Mouse (Mus musculus): ENCODE results near the gene Slc22a20. TPM values are rescaled to one million over a fixed set of nuclear protein-coding genes. Genes with fewer than 3 reads are reported as not detected.

Slc22a20 gene
- polyA plus RNA-seq, 1 experiment: not detected

DNA sequence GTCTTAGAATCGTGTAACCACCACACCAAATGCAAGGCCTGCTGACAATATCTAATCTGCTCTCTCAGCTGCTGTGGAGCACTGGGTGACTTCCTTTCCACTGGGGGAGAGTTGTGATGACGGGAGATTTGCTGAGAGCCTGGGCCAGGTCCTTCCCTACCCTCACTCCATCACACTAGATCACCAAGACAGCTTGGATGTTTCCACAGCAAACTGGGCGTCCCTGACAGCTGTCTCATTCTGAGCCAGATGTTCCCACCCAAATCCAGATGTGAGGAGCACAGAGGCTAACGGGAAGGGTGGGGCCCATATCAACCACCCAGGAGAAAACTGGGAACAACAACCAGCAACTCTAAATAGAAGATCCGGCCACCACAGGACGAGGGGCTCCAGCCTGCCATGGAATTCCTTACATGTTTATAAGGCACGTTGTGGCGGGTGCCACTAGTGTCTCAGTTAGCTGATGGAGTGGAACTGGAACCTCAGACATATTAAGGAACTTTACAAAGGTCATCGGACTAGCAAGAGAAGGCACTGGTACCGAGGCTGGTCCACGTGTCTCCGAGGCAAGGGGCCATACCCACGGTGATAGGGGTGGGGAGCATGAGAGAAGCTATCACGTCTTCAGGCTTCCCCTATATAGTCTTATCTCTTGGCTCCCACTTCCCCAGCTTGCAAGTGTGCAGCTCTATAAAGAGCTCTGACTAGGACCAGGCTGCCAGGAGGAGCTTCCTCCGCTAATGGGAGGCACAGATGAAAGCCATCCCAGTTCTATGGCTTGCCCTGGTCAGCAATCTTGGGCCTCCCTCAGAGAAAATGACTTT lies 63.6 kb downstream of the Slc22a20 start:
- TF ChIP-seq POLR2A (IDR thresholded peaks at IDR 0.05; ENCODE audit: borderline replicate concordance, insufficient read depth, low read length) (no peak), CTCF (IDR thresholded peaks at IDR 0.05; ENCODE audit: borderline replicate concordance, insufficient read depth, low read depth, low read length) (no peak)
- DNase-seq: no peak
- Histone ChIP-seq H3K4me3 (replicated peaks; ENCODE audit: insufficient read depth, low read depth, low read length) (no peak overlapping the region), H3K27me3 (ENCODE audit: control insufficient read depth, insufficient read depth, low read length) (no peaks in the 10 kb centered on the region), H3K4me1 (ENCODE audit: control insufficient read depth, insufficient read depth, low read length) (peaks cover 5% of the 10 kb centered on the region; the same call in 1 of the 2 replicates), H3K27ac (ENCODE audit: insufficient read depth, low read length) (no peak overlapping the region)
- 78% methylated on average over 15 of the region's 15 CpGs for WGBS

GRCm38 (mm10) chr19:5921715-5922114 lies 64.2 kb downstream of the Slc22a20 start:
- Histone ChIP-seq H3K4me1 (ENCODE audit: control insufficient read depth, insufficient read depth, low read length) (peaks cover 5% of the 10 kb centered on the region; the same call in 1 of the 2 replicates), H3K27me3 (ENCODE audit: control insufficient read depth, insufficient read depth, low read length) (no peaks in the 10 kb centered on the region), H3K27ac (ENCODE audit: insufficient read depth, low read length) (no peak overlapping the region), H3K4me3 (replicated peaks; ENCODE audit: insufficient read depth, low read depth, low read length) (no peak overlapping the region)
- TF ChIP-seq POLR2A (IDR thresholded peaks at IDR 0.05; ENCODE audit: borderline replicate concordance, insufficient read depth, low read length) (no peak), CTCF (IDR thresholded peaks at IDR 0.05; ENCODE audit: borderline replicate concordance, insufficient read depth, low read depth, low read length) (no peak)
- 26% methylated on average over 9 of the region's 9 CpGs for WGBS
- DNase-seq: no peak

Other genes with a start within 250 kb of the Slc22a20 start
- 165 and 175 TPM in 2 replicates for gene Ltbp3, start 245.2 kb downstream of the Slc22a20 start, polyA plus RNA-seq (2012; rRNA removed)
- 158 and 170 TPM in 2 replicates for gene Scyl1, start 214.7 kb downstream of the Slc22a20 start, polyA plus RNA-seq (2012; rRNA removed)
- 23.4 and 28.3 TPM in 2 replicates for gene Frmd8, start 110.9 kb downstream of the Slc22a20 start, polyA plus RNA-seq (2012; rRNA removed)
- gene Slc25a45, start 108.3 kb downstream of the Slc22a20 start, polyA plus RNA-seq (2012; rRNA removed): 4.3 and 5.0 TPM in 2 replicates
- 5.1 and 5.6 TPM in 2 replicates for gene Tigd3, start 92.0 kb downstream of the Slc22a20 start, polyA plus RNA-seq (2012; rRNA removed)
- gene Dpf2, start 73.1 kb downstream of the Slc22a20 start, polyA plus RNA-seq (2012; rRNA removed): 136 and 141 TPM in 2 replicates
- gene Cdc42ep2, start 61.3 kb downstream of the Slc22a20 start, polyA plus RNA-seq (2012; rRNA removed): 23.8 and 25.2 TPM in 2 replicates
- 16.8 and 19.7 TPM in 2 replicates for gene Pola2, start 21.9 kb downstream of the Slc22a20 start, polyA plus RNA-seq (2012; rRNA removed)
- 27.0 and 27.3 TPM in 2 replicates for gene Capn1, start 29.8 kb upstream of the Slc22a20 start, polyA plus RNA-seq (2012; rRNA removed)
- 34.5 and 34.8 TPM in 2 replicates for gene Syvn1, start 60.4 kb upstream of the Slc22a20 start, polyA plus RNA-seq (2012; rRNA removed)
- gene Mrpl49, start 71.6 kb upstream of the Slc22a20 start, polyA plus RNA-seq (2012; rRNA removed): 48.7 and 51.5 TPM in 2 replicates
- 792 and 828 TPM in 2 replicates for gene Fau, start 71.7 kb upstream of the Slc22a20 start, polyA plus RNA-seq (2012; rRNA removed)
- gene Znhit2, start 75.0 kb upstream of the Slc22a20 start, polyA plus RNA-seq (2012; rRNA removed): 50.8 and 51.5 TPM in 2 replicates
- 50.8 and 51.6 TPM in 2 replicates for gene Tm7sf2, start 82.2 kb upstream of the Slc22a20 start, polyA plus RNA-seq (2012; rRNA removed)
- gene Vps51, start 91.1 kb upstream of the Slc22a20 start, polyA plus RNA-seq (2012; rRNA removed): 95.6 and 108 TPM in 2 replicates
- 0.59 TPM in 1 of 2 replicates, not detected in the other for gene Tmem262, start 93.9 kb upstream of the Slc22a20 start, polyA plus RNA-seq (2012; rRNA removed)
- 0.78 and 1.3 TPM in 2 replicates for gene Gm28374, start 96.1 kb upstream of the Slc22a20 start, polyA plus RNA-seq (2012; rRNA removed)
- 79.2 and 84.9 TPM in 2 replicates for gene Zfpl1, start 98.8 kb upstream of the Slc22a20 start, polyA plus RNA-seq (2012; rRNA removed)
- 0.14 and 0.20 TPM in 2 replicates for gene Cdca5, start 98.8 kb upstream of the Slc22a20 start, polyA plus RNA-seq (2012; rRNA removed)
- not detected in 2 replicates for gene AC131692.1, start 108.3 kb upstream of the Slc22a20 start, polyA plus RNA-seq (2012; rRNA removed)
- 0.05 and 0.24 TPM in 2 replicates for gene Naaladl1, start 119.6 kb upstream of the Slc22a20 start, polyA plus RNA-seq (2012; rRNA removed)
- gene Sac3d1, start 132.5 kb upstream of the Slc22a20 start, polyA plus RNA-seq (2012; rRNA removed): 33.8 and 35.9 TPM in 2 replicates
- gene Snx15, start 142.2 kb upstream of the Slc22a20 start, polyA plus RNA-seq (2012; rRNA removed): 66.7 and 67.9 TPM in 2 replicates
- 0.29 and 0.54 TPM in 2 replicates for gene Batf2, start 154.8 kb upstream of the Slc22a20 start, polyA plus RNA-seq (2012; rRNA removed)
- gene Arl2, start 155.4 kb upstream of the Slc22a20 start, polyA plus RNA-seq (2012; rRNA removed): 174 and 188 TPM in 2 replicates
- gene Majin, start 198.2 kb upstream of the Slc22a20 start, polyA plus RNA-seq (2012; rRNA removed): 0.08 TPM in 2 replicates
- 0.21 TPM in 1 of 2 replicates, not detected in the other for gene Gpha2, start 240.2 kb upstream of the Slc22a20 start, polyA plus RNA-seq (2012; rRNA removed)
- gene Ppp2r5b, start 249.7 kb upstream of the Slc22a20 start, polyA plus RNA-seq (2012; rRNA removed): 243 and 258 TPM in 2 replicates